Mouse (Mus musculus): ENCODE results near the gene Epb41l4b.
A peak's percentile ranks its signal among the peaks of the same experiment; 100 is the strongest.

Gene Epb41l4b

GRCm38 (mm10) chr4:57153068-57153835, 10.0 kb upstream of the Epb41l4b start:
- DNase-seq (ENCODE audit: low read depth) = peak; percentile 86

GRCm38 (mm10) chr4:57148182-57148581, 4.9 kb upstream of the Epb41l4b start:
- DNase-seq (ENCODE audit: low read depth) = no peak

- no peak for DNase-seq (ENCODE audit: low read depth)
These were observed 737 bp downstream of the Epb41l4b start for GRCm38 (mm10) chr4:57142374-57143025.

- DNase-seq (ENCODE audit: low read depth) = no peak
These were observed 1.3 kb downstream of the Epb41l4b start for GRCm38 (mm10) chr4:57141908-57142361.

- no peak for DNase-seq (ENCODE audit: low read depth)
These were observed 2.1 kb downstream of the Epb41l4b start for GRCm38 (mm10) chr4:57140992-57141717.

GRCm38 (mm10) chr4:57140200-57140799, 2.9 kb downstream of the Epb41l4b start:
- no peak for DNase-seq (ENCODE audit: low read depth)

GRCm38 (mm10) chr4:57139433-57139832, 3.8 kb downstream of the Epb41l4b start:
- peak; percentile 82 for DNase-seq (ENCODE audit: low read depth)

- no peak for DNase-seq (ENCODE audit: low read depth)
These were observed 5.2 kb downstream of the Epb41l4b start for GRCm38 (mm10) chr4:57138093-57138440.

GRCm38 (mm10) chr4:57137371-57138092, 5.7 kb downstream of the Epb41l4b start:
- DNase-seq (ENCODE audit: low read depth) = no peak

GRCm38 (mm10) chr4:57135431-57135830, 7.8 kb downstream of the Epb41l4b start:
- DNase-seq (ENCODE audit: low read depth) = no peak

- DNase-seq (ENCODE audit: low read depth) = no peak
These were observed 8.7 kb downstream of the Epb41l4b start for GRCm38 (mm10) chr4:57134554-57134953.

- no peak for DNase-seq (ENCODE audit: low read depth)
These were observed 11.4 kb downstream of the Epb41l4b start for GRCm38 (mm10) chr4:57131839-57132238.

- no peak for DNase-seq (ENCODE audit: low read depth)
These were observed 13.3 kb downstream of the Epb41l4b start for GRCm38 (mm10) chr4:57129718-57130515.

GRCm38 (mm10) chr4:57123003-57123402, 20.2 kb downstream of the Epb41l4b start:
- no peak for DNase-seq (ENCODE audit: low read depth)

- no peak for DNase-seq (ENCODE audit: low read depth)
These were observed 21.1 kb downstream of the Epb41l4b start for GRCm38 (mm10) chr4:57122166-57122565.

GRCm38 (mm10) chr4:57120563-57120962, 22.7 kb downstream of the Epb41l4b start:
- DNase-seq (ENCODE audit: low read depth) = peak; percentile 81

GRCm38 (mm10) chr4:57119976-57120375, 23.3 kb downstream of the Epb41l4b start:
- DNase-seq (ENCODE audit: low read depth) = no peak

GRCm38 (mm10) chr4:57118883-57119282, 24.4 kb downstream of the Epb41l4b start:
- no peak for DNase-seq (ENCODE audit: low read depth)

- DNase-seq (ENCODE audit: low read depth) = no peak
These were observed 27.0 kb downstream of the Epb41l4b start for GRCm38 (mm10) chr4:57116278-57116677.

GRCm38 (mm10) chr4:57114617-57115592, 28.3 kb downstream of the Epb41l4b start:
- peak; percentile 47 for DNase-seq (ENCODE audit: low read depth)
